Mouse (Mus musculus): ENCODE measurements around the gene Fzd10.

Gene Fzd10

DNA sequence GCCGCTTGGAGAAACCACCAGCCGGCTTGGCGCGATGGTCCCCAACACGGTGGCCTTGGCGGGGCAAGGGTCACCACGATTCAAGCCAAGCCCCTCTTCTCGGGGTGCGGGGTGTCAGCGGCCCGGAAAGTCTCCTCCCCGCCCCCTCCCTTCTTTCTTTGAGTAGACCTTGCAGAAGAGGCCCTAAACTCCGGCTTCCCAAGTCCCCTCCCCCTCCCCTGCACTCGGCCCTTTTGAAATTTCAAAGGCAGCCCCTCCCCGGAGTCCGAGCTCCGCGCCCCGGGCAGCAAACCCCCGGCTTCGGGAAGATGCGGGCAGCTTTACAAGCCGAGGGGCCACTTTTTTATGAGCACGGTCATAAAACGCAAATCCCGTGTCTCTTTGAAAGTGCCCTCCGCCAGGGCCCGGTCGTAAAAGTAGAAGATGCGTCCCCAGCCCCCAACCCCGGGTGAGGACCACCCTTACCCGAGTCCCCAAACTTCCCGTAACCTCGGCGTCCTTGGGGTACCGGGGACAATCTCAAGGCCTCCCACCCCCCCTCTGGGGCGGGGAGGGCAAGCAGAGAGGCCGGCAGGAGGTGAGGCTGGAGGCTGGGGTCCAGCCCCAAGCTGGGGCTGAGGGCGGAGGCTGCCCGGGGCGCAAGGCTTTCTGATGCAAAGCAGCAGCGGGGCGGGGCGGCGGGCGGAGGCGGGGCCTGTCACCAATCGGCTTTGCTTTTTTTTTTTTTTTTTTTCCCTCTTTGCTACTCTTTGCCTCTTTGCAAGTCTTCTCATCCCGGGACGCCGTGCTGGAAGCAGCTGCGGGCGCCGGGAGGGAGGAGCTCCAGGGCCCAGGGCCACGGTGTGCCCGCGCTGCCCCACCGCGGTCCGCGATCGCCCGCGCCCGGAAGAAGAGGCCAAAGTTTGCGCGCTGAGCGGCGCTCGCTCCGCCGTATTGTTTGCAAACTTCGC lies at the start of gene Fzd10:
Fzd10 (plus strand) TSS at position 773 of the 950 bp plus-strand sequence.
- DNase-seq (ENCODE audit: low spot score in 2 of 2): peak in 1 of 2 experiments; percentile 23

DNA sequence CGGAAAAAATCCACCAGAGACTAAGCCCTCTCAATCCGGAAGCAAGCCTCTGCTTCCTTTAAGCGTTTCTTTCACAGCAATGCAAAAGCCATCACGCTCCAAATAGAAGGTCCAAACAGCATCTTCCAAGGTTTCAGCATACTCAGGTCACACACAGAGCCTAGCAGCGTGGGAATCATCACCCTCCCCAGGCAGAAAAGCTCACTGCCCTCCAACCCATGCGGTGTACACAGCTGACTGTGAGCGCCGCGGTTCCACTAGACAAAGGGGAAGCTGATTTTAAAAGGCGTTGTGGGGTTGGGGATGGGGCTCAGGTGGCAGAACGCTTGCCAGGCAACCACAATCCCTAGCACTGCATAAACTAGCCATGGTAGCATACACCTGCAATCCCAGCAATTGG lies 49.2 kb upstream of the Fzd10 start:
- no peak for DNase-seq (ENCODE audit: low spot score in 2 of 2)

DNA sequence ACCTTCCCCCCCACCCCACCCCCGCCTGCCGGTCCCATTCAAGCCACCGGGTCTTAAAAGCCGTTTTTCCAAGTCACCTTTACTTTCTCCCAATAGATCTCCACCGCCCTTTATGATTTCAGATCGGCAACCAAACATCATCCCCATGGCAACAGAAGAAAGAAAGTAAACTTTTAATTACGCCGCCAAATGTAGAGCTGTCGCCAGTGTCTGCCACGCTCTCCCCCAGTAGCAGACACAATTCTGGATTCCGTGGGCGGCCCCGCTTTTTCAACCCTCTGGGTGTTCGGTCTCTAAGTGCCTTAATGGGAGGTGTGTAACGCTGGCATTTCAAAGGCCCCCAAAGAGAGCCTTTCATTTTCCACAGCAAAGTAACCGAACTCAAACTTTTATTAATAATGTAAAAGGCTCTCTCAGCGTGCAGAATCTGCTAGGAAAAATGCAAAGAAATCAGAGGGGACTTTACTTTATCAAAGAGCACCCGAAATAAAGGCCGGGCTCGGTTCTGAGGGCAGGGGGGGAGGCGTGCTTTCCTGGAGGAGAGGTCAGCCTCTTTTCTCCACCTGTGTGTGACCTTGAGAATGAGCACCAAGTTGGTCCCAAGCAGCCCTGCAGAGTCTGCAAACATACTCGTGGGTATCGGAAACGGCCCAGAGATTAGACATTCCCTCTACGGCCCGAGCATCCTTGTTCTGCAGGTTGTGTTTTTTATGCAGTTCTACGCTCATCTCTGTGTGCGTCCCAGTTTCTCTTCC lies 48.3 kb upstream of the Fzd10 start:
- DNase-seq (ENCODE audit: low spot score in 2 of 2): no peak

DNA sequence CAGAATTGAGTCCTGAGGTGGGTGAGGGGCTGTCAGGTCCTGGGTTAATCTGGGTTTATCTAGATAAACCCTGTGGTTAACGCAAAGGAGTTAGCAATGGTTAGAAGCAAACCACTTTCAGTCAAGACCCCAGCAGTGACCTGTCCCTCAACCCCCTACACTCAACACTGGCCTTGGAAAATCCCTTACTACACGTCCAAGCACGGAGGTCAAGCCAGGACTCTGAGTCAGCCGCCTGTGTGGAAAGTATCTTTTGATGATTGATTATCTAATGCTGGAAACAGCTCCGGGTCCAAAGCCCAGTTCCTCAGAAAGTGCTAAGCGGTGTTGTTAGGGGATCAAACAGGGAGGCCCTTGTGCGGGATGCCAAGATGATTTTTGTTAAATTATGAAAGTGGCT lies 42.5 kb upstream of the Fzd10 start:
- DNase-seq (ENCODE audit: low spot score in 2 of 2): no peak

DNA sequence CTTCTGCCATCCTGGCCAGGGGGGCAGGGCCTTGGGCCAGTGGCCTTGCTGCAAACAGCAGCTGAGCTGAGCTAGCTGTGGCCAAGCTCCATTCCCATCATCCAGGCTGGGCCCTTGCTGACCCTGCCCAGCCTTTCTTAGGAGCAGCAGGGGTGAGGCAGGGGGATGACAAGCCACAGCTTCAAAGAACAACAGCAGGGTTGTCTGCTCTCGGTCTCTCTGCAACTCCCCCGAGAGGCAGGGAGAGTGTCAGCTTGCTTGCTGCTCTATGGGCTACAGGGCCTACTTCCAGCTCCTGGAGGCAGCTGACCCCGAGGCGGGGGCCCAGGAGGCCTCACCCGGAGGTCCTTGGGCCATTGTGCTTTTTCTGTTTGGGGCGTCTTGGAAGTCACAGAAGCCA lies 33.3 kb upstream of the Fzd10 start:
- no peak for DNase-seq (ENCODE audit: low spot score in 2 of 2)

DNA sequence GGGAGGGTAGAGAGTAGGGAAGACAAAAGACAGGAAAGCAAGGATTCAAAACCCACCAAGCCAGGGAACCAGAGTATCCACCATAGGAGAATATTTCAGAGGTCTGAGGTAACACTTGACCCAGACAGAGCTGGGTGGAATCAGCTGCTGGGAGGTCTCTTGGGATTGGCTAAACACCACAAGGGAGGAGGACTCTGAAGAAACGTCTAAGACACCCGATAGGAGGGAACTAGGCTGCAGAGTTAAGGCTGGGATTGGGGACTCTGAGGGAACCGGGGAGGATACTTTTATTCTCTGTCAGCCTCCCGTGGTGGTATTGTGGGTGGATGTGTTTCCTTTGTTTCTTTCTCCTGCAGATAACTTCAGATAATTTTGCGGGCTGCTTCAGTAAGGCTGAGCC lies 31.7 kb upstream of the Fzd10 start:
- DNase-seq (ENCODE audit: low spot score in 2 of 2): no peak

DNA sequence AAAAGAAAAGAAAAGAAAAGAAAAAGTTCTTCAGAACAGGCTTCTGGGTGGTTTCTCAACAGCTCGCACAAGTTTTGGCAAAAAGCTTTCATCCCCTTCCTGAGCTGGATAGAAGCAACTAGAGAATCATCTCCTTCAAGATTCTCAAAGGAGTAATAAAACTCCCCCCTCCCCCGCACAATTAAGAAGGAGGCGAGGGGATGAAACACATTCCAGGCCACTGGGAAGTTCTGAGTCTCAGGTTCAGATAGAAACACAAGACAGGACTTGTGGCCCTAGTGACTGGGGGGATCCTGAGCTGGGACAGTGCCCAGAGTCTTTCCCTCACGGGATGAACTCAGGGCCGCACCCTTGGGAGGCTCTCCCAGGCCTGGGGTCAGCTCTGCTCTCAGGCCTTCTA lies 30.6 kb upstream of the Fzd10 start:
- no peak for DNase-seq (ENCODE audit: low spot score in 2 of 2)

DNA sequence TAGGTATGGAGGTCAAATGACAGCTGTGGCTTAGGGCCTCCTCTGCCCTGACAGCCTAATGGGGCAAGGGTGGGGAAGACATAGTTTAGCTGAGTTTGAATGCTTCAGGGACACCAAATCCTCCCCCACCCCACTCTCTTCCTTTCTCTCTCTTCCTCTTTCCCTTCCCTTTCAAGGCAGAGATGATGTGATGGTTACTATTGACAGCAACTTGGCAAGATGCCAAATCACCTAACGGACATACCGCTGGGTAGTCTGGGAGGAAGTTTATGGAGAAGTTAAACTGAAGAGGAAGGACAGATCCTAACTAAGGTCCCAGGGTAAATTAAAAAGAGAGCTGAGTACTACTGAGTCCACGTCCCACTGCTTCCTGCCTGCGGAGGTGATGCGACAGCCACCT lies 29.8 kb upstream of the Fzd10 start:
- DNase-seq (ENCODE audit: low spot score in 2 of 2): no peak

DNA sequence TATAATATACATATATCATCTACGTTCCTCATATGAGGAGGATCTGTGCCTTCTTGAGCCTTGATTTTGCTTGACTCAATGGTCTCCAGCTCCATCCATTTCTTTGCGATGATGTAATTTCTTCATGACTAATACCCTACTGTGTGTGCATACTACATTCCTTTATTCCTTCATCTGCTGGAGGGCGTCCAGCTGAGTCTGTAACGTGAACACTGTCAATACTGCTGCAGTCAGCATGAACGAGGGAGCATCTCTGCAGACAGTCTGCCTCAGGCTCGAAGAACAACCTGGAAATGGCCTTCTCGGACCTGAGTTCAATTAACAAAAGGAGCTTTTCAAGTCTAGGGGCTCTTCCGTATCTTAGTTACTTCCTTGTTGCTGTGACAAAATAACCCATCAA lies 28.9 kb upstream of the Fzd10 start:
- no peak for DNase-seq (ENCODE audit: low spot score in 2 of 2)

DNA sequence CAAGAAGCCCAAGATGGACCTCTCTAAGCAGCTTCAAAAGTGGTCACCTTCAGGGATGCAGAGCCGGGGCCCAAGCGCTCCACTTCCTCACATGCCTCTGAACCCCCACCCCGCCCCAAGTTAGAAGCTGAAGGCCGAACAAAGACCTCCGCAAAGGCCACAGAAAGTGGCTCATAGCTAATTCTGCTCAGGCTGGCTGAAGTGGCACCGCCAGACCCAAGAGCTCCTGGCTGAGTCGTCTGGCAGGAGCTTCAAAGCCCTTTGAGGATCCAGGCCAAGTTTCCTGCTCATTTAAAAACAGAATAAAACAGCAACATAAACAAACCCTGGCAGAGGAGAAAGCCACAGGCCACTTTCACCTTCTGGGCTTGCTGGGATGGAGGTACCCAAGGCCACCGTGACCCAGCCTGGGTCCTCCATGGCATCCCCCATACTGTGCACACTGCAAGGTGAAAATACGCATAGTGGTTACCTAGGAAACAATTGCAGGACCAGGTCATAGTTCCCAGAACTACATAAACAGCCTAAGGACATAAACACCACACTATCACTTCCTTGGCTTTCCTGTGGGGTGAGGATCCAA lies 24.6 kb upstream of the Fzd10 start:
- DNase-seq (ENCODE audit: low spot score in 2 of 2): peak in 1 of 2 experiments; percentile 38

DNA sequence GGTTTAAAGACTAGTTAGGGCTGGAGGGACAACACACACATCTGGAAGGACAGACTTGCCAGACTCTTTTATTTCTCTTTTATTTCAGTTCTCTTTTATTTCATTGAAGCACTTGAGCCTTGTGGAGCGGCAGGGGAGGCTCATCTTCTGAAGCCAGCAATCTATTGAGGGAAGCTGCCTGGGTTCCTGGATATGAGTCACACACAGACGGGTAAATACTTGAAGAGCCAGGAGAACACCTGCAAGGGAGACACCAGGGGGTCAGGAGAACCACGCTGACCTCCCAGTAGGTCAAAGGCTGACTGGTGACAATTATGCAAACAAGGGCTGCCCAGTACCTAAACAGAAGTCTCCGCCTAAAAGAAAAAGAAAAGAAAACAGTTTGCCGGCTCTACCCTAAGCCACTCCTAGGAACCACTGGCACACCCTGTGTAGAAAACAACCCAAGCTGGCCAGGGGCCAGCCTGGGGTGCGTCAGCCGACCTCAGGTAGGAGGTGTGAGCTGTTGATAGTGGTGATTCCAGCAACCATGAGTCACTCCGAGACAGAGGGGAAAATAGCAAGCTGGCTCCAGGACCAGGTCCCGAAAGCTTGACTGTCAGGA lies 21.5 kb upstream of the Fzd10 start:
- DNase-seq (ENCODE audit: low spot score in 2 of 2): no peak

DNA sequence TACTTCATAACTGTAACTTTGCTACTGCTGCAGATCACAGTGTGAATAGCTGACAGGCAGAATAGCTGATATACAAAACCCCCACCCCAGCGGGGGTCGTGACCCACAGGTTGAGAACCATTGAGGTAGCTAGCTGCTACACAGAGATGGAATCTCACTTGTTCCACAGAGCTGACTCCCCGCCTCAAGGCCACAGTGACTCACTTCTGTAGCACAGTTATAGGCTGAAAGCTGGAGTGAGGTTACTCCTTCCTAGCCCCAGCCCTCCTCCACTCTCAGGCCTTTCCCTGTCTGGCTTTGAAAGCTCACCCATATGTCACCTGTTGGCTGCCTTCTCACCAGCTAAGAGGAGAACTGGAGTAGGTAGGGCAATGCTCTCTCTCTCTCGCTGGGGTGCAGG lies 19.7 kb upstream of the Fzd10 start:
- DNase-seq (ENCODE audit: low spot score in 2 of 2): no peak

DNA sequence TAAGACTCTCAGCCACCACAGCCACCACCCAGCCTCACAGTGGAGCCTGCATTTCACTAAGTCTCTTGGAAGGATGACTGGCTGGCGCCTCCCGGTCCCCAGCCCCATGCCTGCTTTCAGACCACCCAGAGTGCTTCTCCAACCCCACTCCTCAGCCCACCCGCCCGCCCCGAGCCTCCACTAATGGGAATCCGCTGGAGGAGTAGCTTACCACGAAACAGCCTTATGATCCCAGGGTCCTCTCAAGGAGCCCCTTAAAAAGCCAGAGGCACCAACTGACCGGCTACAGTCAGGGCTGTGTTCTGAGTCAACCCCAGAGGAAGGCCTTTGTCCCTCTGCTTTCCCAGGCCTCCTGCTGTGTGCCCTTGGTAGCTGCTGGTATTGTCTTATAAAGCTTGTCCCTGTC lies 19.1 kb upstream of the Fzd10 start:
- DNase-seq (ENCODE audit: low spot score in 2 of 2): no peak

DNA sequence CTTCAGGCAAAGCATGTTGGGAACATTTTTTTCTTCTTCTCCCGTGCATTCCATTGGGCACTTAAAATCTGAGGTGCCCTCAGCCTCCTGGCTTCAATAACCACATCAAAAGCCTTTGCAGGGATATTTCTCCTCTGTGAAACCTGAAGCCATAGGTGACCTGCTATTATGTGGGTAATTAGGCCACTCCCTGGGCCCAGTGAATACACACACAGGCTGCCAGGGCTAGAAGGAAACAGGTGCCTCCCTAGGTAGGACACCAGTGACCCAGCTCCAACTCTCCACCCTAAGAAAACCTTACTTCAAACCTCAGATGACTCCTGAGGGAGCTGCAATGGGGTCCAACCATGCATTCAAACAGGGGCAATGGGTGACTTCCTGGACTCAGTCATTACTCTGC lies 11.4 kb upstream of the Fzd10 start:
- no peak for DNase-seq (ENCODE audit: low spot score in 2 of 2)

DNA sequence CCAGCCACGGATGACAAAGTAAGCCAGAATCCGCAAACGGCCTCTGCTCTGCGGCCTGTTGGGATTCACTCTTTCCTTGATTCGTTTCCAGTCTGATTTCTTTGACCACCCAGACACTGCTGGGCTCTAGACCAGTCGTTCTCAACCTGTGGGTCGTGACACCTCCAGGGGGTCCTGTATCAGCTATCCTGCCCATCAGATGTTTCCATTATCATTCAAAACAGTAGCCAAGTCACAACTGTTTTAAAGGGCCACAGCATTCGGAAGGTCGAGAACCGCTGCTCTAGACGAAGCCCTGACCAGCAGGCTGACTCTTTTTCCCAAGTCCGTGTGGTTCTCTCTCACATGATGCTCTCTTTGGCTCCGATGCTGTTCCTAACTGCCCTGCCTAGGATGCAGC lies 7.2 kb upstream of the Fzd10 start:
- no peak for DNase-seq (ENCODE audit: low spot score in 2 of 2)

DNA sequence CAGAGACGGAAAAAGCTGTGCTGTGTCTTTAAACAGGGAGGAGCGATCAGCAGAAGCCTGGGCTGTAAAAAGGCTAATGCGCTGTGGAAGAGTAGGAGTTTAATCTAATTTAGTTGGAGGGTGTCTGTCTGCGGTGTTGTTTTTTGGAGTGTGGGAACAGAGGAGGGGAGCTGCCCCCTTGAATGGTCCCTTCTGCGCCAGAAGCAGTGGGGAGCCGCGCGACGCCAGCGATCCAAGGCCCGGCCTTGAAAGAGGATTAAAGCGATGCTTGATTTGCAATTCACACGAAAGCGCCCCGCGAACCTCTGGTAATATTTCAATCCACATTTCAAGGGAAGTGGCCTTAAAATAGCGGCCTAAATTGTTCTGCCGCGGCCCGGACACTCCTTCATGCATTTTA lies 3.8 kb upstream of the Fzd10 start:
- peak in 1 of 2 experiments; percentile 10 for DNase-seq (ENCODE audit: low spot score in 2 of 2)

DNA sequence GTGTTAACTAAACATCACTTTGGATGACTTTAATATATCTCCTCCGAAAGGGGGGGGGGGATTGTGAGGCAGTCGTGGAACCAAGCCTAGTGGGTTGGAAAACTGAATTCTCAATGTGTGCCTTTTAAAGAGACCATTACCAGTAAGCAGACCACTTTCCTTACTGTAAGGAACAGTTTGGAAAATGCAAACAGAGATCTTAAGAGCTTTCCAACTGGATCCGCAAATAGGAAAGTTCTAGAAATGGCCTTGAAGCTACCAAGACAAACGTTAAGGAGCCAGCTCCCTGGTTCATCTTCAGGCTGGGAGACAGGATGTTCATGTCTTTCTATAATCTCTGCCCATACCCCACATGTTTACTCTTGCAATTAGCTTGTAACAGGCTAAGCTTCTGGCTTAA lies 3.3 kb upstream of the Fzd10 start:
- DNase-seq (ENCODE audit: low spot score in 2 of 2): no peak

DNA sequence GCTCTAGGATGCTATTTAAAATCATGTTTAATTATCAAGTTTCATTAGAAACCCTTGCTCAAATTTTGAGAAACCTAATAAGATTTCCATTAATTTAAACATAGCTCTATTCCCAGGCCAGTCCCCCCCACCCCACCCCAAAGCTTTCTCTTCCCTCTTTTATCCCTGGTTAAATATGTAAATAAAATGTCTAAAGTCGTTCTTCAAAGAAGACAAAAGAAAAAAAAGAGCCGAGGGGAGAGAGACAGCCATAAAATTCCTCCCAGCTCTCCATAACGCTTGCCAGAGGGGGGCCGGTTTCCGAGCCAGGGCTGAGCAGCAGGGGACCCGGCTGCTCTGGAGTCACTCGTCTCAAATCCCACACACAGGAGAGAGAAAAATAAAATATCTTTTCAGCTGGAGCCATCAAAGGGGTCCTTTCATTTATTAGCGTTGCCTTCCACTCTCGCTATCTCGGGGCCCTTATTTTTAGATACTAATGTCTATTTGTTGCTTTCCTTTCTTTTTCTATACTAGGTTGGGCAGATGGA lies 2.4 kb upstream of the Fzd10 start:
- no peak for DNase-seq (ENCODE audit: low spot score in 2 of 2)

DNA sequence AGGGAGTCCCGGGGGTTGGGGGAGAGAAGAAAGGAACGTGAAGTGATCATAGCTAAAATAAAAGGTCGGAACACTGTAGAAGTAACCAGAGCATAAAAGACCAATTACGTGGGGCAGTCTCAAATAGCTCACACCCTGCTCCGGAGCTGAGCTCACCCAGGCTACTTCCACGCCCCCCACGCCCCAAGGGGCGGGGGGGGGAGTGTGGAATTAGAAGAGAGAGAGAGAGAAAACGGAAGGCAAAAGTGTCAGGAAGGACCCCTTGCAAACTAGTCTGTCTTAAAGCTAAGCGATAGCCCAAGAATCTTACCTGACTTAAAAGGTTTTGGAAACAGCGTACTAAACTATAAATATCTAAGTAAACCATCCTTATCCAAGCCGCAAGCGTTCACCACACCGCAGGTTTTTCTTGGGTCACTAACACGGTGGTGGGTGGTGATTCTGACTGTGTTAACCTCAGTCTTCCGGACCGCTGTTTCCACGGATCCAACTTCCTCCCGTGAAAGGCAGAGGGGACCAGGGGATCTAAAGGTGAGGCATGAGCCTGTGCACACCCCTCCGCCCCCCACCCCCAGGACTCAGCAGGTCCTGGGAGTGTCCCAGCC lies 1.8 kb upstream of the Fzd10 start:
- DNase-seq (ENCODE audit: low spot score in 2 of 2): no peak

DNA sequence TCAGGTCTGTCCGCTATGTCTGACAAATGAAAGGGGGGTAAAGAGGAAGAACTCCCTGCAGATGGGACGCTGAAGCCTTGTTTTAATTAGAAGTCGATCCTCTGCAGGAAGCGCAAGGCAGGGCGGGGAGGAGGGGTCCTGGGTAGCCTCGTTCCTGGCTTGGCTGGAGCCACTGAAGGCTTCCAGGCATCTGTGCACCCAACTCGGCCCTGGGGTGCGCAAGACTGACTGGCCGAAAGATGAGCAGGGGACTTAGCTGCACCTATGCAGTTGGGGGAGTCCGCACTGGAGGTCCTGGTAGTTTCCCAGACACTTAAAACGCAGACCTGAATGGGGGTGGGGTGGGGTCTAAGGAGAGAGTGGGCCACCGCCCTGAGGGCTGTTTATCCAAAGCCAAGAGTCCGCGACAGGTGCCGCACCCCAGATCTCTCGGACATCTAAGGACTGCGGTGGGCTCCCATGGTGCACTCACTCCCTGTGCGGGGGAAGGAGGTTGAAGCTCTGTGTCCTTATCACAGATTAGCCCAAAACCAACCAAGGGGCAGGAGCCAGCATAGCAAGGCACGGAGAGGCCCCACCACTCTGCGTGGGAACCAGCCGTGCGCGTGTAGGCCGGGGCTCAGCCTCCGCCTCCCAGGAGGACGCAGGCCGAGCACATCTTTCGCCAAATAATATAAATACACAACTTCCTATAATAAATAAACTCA lies 1.1 kb upstream of the Fzd10 start:
- DNase-seq (ENCODE audit: low spot score in 2 of 2): no peak

Measured in frontal cortex, postnatal 14 days (tissue).